Mouse (Mus musculus) forebrain, embryonic 14.5 days (tissue): Measurements from ENCODE around the gene Car5a. TPM values are rescaled to one million over a fixed set of nuclear protein-coding genes. Genes with fewer than 3 reads are reported as not detected.

Experiments used
- ATAC-seq: fragments of 200-750 bp; cut with Nextera tagmentation; 2 replicates; pipeline ENCODE4 v1.8.0; 2017; ENCODE audit warnings: mild to moderate bottlenecking, moderate library complexity
- DNase-seq: peaks from one replicate; pipeline ENCODE4 v3.0.0-alpha.2; 2015; ENCODE audit warnings: low spot score
- H3K27ac ChIP-seq: fragments of 300-500 bp; sonication (generic); 2 replicates; pipeline ENCODE4 v1.5.1; 2014; ENCODE audit warnings: low read depth, mild to moderate bottlenecking, control low read depth, low read length, moderate library complexity
- H3K27me3 ChIP-seq: fragments of 300-500 bp; sonication (generic); replicated peaks from 2 replicates; pipeline ENCODE4 v1.6.1; 2014; ENCODE audit warnings: low read length, control low read depth, mixed read lengths; ENCODE audit not compliant: control insufficient read depth, insufficient read depth
- H3K36me3 ChIP-seq: fragments of 300-500 bp; sonication (generic); 2 replicates; pipeline ENCODE4 v1.6.1; 2014; ENCODE audit warnings: low read length, control low read depth; ENCODE audit not compliant: control insufficient read depth, insufficient read depth
- H3K4me1 ChIP-seq: fragments of 300-500 bp; sonication (generic); 2 replicates; pipeline ENCODE4 v1.6.1; 2014; ENCODE audit warnings: antibody characterized with exemption, low read length, control low read depth; ENCODE audit not compliant: control insufficient read depth, insufficient read depth
- H3K4me2 ChIP-seq: fragments of 300-500 bp; sonication (generic); 2 replicates; pipeline ENCODE4 v1.6.1; 2014; ENCODE audit warnings: mild to moderate bottlenecking, control low read depth, low read length
- H3K4me3 ChIP-seq: fragments of 300-500 bp; sonication (generic); 2 replicates; pipeline ENCODE4 v1.5.1; 2014; ENCODE audit warnings: low read depth, low read length, control low read depth
- H3K9ac ChIP-seq: fragments of 300-500 bp; sonication (generic); 2 replicates; pipeline ENCODE4 v1.6.1; 2014; ENCODE audit warnings: mild to moderate bottlenecking, low read length, control low read depth, moderate library complexity
- H3K9me3 ChIP-seq: fragments of 300-500 bp; sonication (generic); replicated peaks from 2 replicates; pipeline ENCODE4 v1.6.1; 2016; ENCODE audit warnings: low read length, control low read depth, mixed read lengths; ENCODE audit not compliant: control insufficient read depth
- WGBS: fragments of 180-500 bp; shearing (Covaris S2); extraction: QIAGEN DNeasy Blood & Tissue Kit; methylation state at CpG from one replicate; pipeline ENCODE4 v1.1.7; 2014; 5-methylcytosine and 5-hydroxymethylcytosine counted together
- polyA plus RNA-seq: library from polyadenylated mRNA; unstranded; fragments of >200 nt; fragmentation: Nextera tagmentation; extraction: Ambion mirVana; gene quantifications from 2 replicates; pipeline ENCODE4 v1.2.1, GENCODE M21; 2014

Gene Car5a
- polyA plus RNA-seq, 1 experiment from 2014 or later, result 0.28 TPM

GRCm38 (mm10) chr8:121889810-121890785 is 54.6 kb downstream of the Car5a start:
- ATAC-seq (no peak), DNase-seq (peak; percentile 52)
- Histone ChIP-seq H3K36me3 (peaks cover 33% of the 10 kb centered on the region), H3K4me2 (no peak overlapping the region), H3K9ac (no peak overlapping the region), H3K4me3 (no peak overlapping the region), H3K27me3 (no peaks in the 10 kb centered on the region), H3K4me1 (no peaks in the 10 kb centered on the region), H3K9me3 (no peaks in the 10 kb centered on the region), H3K27ac (no peak overlapping the region)
- 85% methylated on average over 15 of the region's 15 CpGs for WGBS

GRCm38 (mm10) chr8:121889317-121889716 is 55.4 kb downstream of the Car5a start:
- no peak overlapping the region for H3K4me2 ChIP-seq
- H3K27ac ChIP-seq, result no peak overlapping the region
- H3K9ac ChIP-seq, result no peak overlapping the region
- no peak overlapping the region for H3K4me3 ChIP-seq
- no peak for ATAC-seq
- DNase-seq, result no peak
- WGBS, result 95% methylated on average over 1 of the region's 1 CpGs
- H3K4me1 ChIP-seq, result no peaks in the 10 kb centered on the region
- no peaks in the 10 kb centered on the region for H3K9me3 ChIP-seq
- peaks cover 41% of the 10 kb centered on the region for H3K36me3 ChIP-seq
- H3K27me3 ChIP-seq, result no peaks in the 10 kb centered on the region

GRCm38 (mm10) chr8:121887547-121887946 is 57.2 kb downstream of the Car5a start:
- DNase-seq (no peak), ATAC-seq (no peak)
- no peak overlapping the region for H3K4me3 ChIP-seq
- no peak overlapping the region for H3K9ac ChIP-seq
- no peaks in the 10 kb centered on the region for H3K4me1 ChIP-seq
- H3K27me3 ChIP-seq, result no peaks in the 10 kb centered on the region
- WGBS, result 80% methylated on average over 1 of the region's 1 CpGs
- H3K4me2 ChIP-seq, result no peak overlapping the region
- H3K27ac ChIP-seq, result no peak overlapping the region
- no peaks in the 10 kb centered on the region for H3K9me3 ChIP-seq
- H3K36me3 ChIP-seq, result peaks cover 55% of the 10 kb centered on the region

GRCm38 (mm10) chr8:121885433-121885832 is 59.3 kb downstream of the Car5a start:
- peaks cover 57% of the 10 kb centered on the region for H3K36me3 ChIP-seq
- H3K9ac ChIP-seq, result no peak overlapping the region
- H3K4me1 ChIP-seq, result no peaks in the 10 kb centered on the region
- no peak for ATAC-seq
- no peak for DNase-seq
- H3K27me3 ChIP-seq, result no peaks in the 10 kb centered on the region
- no peak overlapping the region for H3K4me2 ChIP-seq
- no peak overlapping the region for H3K4me3 ChIP-seq
- H3K9me3 ChIP-seq, result no peaks in the 10 kb centered on the region
- no peak overlapping the region for H3K27ac ChIP-seq
- WGBS, result 81% methylated on average over 6 of the region's 6 CpGs

- ATAC-seq (no peak), DNase-seq (no peak)
- H3K9ac ChIP-seq, result no peak overlapping the region
- no peaks in the 10 kb centered on the region for H3K27me3 ChIP-seq
- peaks cover 57% of the 10 kb centered on the region for H3K36me3 ChIP-seq
- H3K27ac ChIP-seq, result no peak overlapping the region
- no peaks in the 10 kb centered on the region for H3K4me1 ChIP-seq
- no peak overlapping the region for H3K4me3 ChIP-seq
- WGBS, result 97% methylated on average over 9 of the region's 9 CpGs
- no peak overlapping the region for H3K4me2 ChIP-seq
- H3K9me3 ChIP-seq, result no peaks in the 10 kb centered on the region
Observed at GRCm38 (mm10) chr8:121885001-121885400, 59.7 kb downstream of the Car5a start.

- Histone ChIP-seq H3K36me3 (peaks cover 57% of the 10 kb centered on the region), H3K9me3 (no peaks in the 10 kb centered on the region), H3K4me3 (no peak overlapping the region), H3K27ac (no peak overlapping the region), H3K9ac (no peak overlapping the region), H3K4me2 (no peak overlapping the region), H3K4me1 (no peaks in the 10 kb centered on the region), H3K27me3 (no peaks in the 10 kb centered on the region)
- DNase-seq, result no peak
- WGBS, result 80% methylated on average over 3 of the region's 3 CpGs
- ATAC-seq, result no peak
Observed at GRCm38 (mm10) chr8:121884181-121884580, 60.5 kb downstream of the Car5a start.

- Histone ChIP-seq H3K4me2 (no peak overlapping the region), H3K9ac (no peak overlapping the region), H3K4me1 (no peaks in the 10 kb centered on the region), H3K9me3 (no peaks in the 10 kb centered on the region), H3K27me3 (no peaks in the 10 kb centered on the region), H3K4me3 (no peak overlapping the region), H3K36me3 (peaks cover 44% of the 10 kb centered on the region), H3K27ac (no peak overlapping the region)
- DNase-seq (no peak), ATAC-seq (no peak)
- WGBS, result 91% methylated on average over 5 of the region's 5 CpGs
Observed at GRCm38 (mm10) chr8:121881921-121882320, 62.8 kb downstream of the Car5a start.

- 65% methylated on average over 1 of the region's 1 CpGs for WGBS
- ATAC-seq, result no peak
- no peak for DNase-seq
- Histone ChIP-seq H3K4me2 (no peak overlapping the region), H3K9ac (no peak overlapping the region), H3K27me3 (no peaks in the 10 kb centered on the region), H3K4me3 (no peak overlapping the region), H3K27ac (no peak overlapping the region), H3K36me3 (peaks cover 34% of the 10 kb centered on the region), H3K4me1 (no peaks in the 10 kb centered on the region), H3K9me3 (no peaks in the 10 kb centered on the region)
Observed at GRCm38 (mm10) chr8:121880818-121881217, 63.9 kb downstream of the Car5a start.

GRCm38 (mm10) chr8:121879712-121880111 is 65.0 kb downstream of the Car5a start:
- Histone ChIP-seq H3K4me3 (no peak overlapping the region), H3K4me1 (no peaks in the 10 kb centered on the region), H3K27ac (no peak overlapping the region), H3K9ac (no peak overlapping the region), H3K9me3 (no peaks in the 10 kb centered on the region), H3K4me2 (no peak overlapping the region), H3K27me3 (no peaks in the 10 kb centered on the region), H3K36me3 (peaks cover 24% of the 10 kb centered on the region)
- ATAC-seq (no peak), DNase-seq (no peak)
- 93% methylated on average over 3 of the region's 3 CpGs for WGBS
